Mouse (Mus musculus) hindbrain, embryonic 13.5 days (tissue): ENCODE measurements around the gene Dcbld2. TPM values are rescaled to one million over a fixed set of nuclear protein-coding genes. Genes with fewer than 3 reads are reported as not detected.

ENCODE experiments used
- ATAC-seq: fragments of 200-750 bp; cut with Nextera tagmentation; 2 replicates; pipeline ENCODE4 v1.8.0; 2017; ENCODE audit warnings: moderate TSS enrichment; ENCODE audit not compliant: low FRiP score
- H3K27ac ChIP-seq: fragments of 300-500 bp; sonication (generic); 2 replicates; pipeline ENCODE4 v1.5.1; 2015; ENCODE audit warnings: inconsistent platforms, mild to moderate bottlenecking, moderate library complexity
- H3K27me3 ChIP-seq: fragments of 300-500 bp; sonication (generic); 2 replicates; pipeline ENCODE4 v1.6.1; 2015; ENCODE audit warnings: mild to moderate bottlenecking, inconsistent platforms
- H3K36me3 ChIP-seq: fragments of 300-500 bp; sonication (generic); 2 replicates; pipeline ENCODE4 v1.6.1; 2015; ENCODE audit warnings: mild to moderate bottlenecking, inconsistent platforms
- H3K4me1 ChIP-seq: fragments of 300-500 bp; sonication (generic); replicated peaks from 2 replicates; pipeline ENCODE4 v1.6.1; 2015; ENCODE audit warnings: inconsistent platforms
- H3K4me2 ChIP-seq: fragments of 300-500 bp; sonication (generic); 2 replicates; pipeline ENCODE4 v1.6.1; 2015; ENCODE audit warnings: inconsistent platforms, mild to moderate bottlenecking, moderate library complexity
- H3K4me3 ChIP-seq: fragments of 300-500 bp; sonication (generic); 2 replicates; pipeline ENCODE4 v1.5.1; 2015; ENCODE audit warnings: mild to moderate bottlenecking, inconsistent platforms
- H3K9ac ChIP-seq: fragments of 300-500 bp; sonication (generic); 2 replicates; pipeline ENCODE4 v1.6.1; 2015; ENCODE audit warnings: mild to moderate bottlenecking, inconsistent platforms
- H3K9me3 ChIP-seq: fragments of 300-500 bp; sonication (generic); 2 replicates; pipeline ENCODE4 v1.6.1; 2016; ENCODE audit warnings: inconsistent platforms
- WGBS: fragments of 180-500 bp; shearing (Covaris S2); methylation state at CpG from one replicate; pipeline ENCODE4 v1.1.7; 2015; 5-methylcytosine and 5-hydroxymethylcytosine counted together
- polyA plus RNA-seq: library from polyadenylated mRNA; unstranded; fragments of >200 nt; fragmentation: Nextera tagmentation; extraction: Ambion mirVana; gene quantifications from 2 replicates; pipeline ENCODE4 v1.2.1, GENCODE M21; 2015

The Dcbld2 gene
- polyA plus RNA-seq, 1 experiment from 2014 or later, result 5.0 TPM

DNA sequence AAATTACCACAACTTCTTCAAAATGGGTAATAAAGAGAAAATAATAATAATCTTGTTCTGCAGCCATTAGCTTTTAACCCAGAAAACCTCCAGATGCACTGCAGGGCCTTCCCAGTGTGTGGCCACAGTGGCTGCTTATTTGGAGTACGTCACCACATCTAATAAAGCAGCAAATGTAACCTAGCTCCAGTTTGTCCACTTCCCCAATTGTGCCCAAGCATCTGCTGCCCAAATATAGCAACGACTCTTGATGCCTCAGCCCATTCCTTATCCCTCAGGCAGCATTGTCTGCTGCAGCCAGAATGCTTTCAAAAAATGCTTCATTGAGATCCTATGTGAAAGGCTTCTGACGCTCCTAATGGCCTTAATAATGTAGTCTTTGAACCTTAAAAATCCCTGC lies 66.6 kb downstream of the Dcbld2 start:
- Histone ChIP-seq H3K4me1 (no peaks in the 10 kb centered on the region), H3K4me2 (no peak overlapping the region), H3K36me3 (peaks cover 25% of the 10 kb centered on the region), H3K9me3 (peaks cover 5% of the 10 kb centered on the region; the same call in 1 of the 2 replicates), H3K4me3 (no peak overlapping the region), H3K27ac (no peak overlapping the region), H3K9ac (no peak overlapping the region), H3K27me3 (no peaks in the 10 kb centered on the region)
- 54% methylated on average over 3 of the region's 3 CpGs for WGBS
- ATAC-seq, result no peak

DNA sequence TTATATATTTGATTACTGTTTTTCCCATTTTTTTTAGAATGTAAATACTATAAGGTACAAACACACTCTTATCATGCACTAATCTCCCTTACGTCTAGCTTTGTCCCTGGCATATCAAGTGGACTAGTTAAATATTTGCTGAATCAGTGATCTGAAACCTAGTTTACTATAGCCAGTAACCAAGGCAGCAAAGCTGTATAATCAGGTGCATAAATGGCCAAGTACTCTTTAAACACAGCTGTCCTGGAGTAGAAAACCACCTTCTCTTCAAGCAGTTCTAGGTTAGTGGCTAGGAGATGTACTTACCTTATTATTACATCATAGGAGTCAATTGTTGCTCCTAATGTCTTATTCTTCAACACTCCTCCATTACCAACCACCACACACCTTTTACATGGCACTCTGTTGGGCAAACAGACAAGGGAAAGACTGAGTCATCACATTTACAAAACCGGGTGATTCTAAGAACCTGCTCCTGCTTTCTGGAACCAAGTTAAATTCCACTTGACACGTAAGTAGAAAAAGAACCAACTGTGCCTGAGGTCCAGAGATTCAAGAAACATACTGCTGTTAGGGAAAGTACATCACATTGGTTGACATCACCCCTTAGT lies 67.4 kb downstream of the Dcbld2 start:
- H3K27me3 ChIP-seq, result no peaks in the 10 kb centered on the region
- no peak for ATAC-seq
- WGBS, result 93% methylated on average over 3 of the region's 3 CpGs
- no peak overlapping the region for H3K4me2 ChIP-seq
- H3K4me3 ChIP-seq, result no peak overlapping the region
- no peak overlapping the region for H3K9ac ChIP-seq
- H3K9me3 ChIP-seq, result peaks cover 5% of the 10 kb centered on the region; the same call in 1 of the 2 replicates
- no peak overlapping the region for H3K27ac ChIP-seq
- no peaks in the 10 kb centered on the region for H3K4me1 ChIP-seq
- peaks cover 25% of the 10 kb centered on the region for H3K36me3 ChIP-seq

DNA sequence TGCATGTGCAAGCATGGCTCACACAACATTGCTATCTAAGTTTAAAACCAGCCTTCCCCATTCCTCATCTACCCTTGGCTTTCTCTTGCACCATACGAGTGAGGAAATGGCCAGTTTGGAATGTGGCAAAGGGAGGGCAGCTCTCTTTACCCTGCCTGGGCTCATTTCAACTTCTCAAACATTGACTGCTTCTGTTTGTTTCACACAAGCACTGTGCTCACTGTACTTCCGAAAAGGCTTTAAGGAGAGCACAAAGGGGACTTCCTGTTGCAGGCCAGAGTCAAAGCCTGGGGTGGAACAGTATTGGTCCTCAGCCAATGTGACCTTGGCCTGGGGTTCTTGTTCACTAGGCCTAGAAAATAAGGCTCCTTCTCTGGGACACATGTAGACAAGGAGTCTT lies 68.1 kb downstream of the Dcbld2 start:
- no peak overlapping the region for H3K4me2 ChIP-seq
- H3K36me3 ChIP-seq, result peaks cover 25% of the 10 kb centered on the region
- no peak for ATAC-seq
- WGBS, result 83% methylated on average over 2 of the region's 2 CpGs
- no peak overlapping the region for H3K9ac ChIP-seq
- H3K27ac ChIP-seq, result no peak overlapping the region
- no peaks in the 10 kb centered on the region for H3K27me3 ChIP-seq
- peaks cover 5% of the 10 kb centered on the region; the same call in 1 of the 2 replicates for H3K9me3 ChIP-seq
- H3K4me1 ChIP-seq, result no peaks in the 10 kb centered on the region
- H3K4me3 ChIP-seq, result no peak overlapping the region

DNA sequence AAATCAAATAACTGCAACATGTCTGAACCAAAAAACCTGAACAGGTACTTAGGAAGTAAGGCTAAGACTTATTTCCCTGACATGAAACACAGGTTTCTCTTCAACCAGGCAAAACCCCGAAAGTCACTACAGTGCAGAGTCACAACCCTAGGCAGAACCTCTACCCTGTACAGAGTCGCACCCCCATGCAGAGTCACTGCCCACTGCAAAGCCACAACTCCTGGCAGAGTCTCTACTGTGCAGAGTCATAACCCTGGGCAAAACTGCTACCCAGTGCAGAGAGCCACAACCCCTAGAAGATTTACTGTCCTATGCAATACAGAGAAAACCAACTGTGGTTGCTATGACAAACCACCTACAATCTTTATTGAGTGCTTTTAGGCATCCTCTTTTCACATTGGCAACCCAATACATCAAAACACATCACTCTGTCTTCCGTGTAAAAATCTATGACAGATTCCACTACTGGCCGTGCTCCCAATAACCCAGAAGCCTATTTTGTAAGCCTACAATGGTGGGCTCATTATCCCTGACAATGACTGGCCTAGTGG lies 71.7 kb downstream of the Dcbld2 start:
- Histone ChIP-seq H3K27me3 (no peaks in the 10 kb centered on the region), H3K27ac (no peak overlapping the region), H3K36me3 (peaks cover 6% of the 10 kb centered on the region), H3K4me1 (no peaks in the 10 kb centered on the region), H3K9me3 (peaks cover 5% of the 10 kb centered on the region; the same call in 1 of the 2 replicates), H3K4me2 (no peak overlapping the region), H3K9ac (no peak overlapping the region), H3K4me3 (no peak overlapping the region)
- 87% methylated on average over 4 of the region's 4 CpGs for WGBS
- ATAC-seq, result no peak

DNA sequence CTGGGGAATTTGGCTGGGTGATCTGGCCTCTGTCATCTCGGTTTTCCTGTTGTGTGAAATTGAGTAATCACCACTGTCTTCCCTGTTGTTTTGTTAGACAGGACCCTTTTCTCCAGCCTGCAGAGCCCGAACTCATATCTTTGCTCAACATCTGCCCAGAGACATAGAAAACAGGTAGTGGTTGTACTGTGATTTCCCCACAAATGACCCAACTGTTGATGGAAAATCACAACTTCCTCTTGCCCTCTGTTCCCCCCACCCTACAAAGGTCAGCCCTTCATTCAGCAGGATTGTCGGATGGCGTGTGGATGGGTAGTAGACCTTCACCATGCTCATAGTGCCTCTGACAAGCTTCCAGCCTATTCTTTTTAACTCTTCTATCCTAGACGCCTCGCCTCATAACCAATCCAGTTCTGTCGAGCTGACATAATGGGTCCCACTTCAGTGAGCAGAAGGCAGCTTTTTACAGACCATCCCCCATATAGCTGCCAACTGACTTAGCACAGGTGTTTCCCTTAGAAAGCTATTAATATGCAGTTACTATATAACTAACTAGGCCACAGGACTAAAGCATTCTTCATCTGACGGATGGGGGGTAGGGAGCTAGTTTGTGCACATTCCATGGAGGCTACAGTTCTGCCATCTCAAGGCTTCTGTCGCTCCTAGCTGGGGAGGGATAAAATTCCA lies 73.1 kb downstream of the Dcbld2 start:
- Histone ChIP-seq H3K36me3 (peaks cover 6% of the 10 kb centered on the region), H3K27me3 (no peaks in the 10 kb centered on the region), H3K9ac (no peak overlapping the region), H3K4me2 (no peak overlapping the region), H3K4me3 (no peak overlapping the region), H3K4me1 (no peaks in the 10 kb centered on the region), H3K27ac (no peak overlapping the region), H3K9me3 (peaks cover 5% of the 10 kb centered on the region; the same call in 1 of the 2 replicates)
- ATAC-seq, result no peak
- 81% methylated on average over 9 of the region's 9 CpGs for WGBS

DNA sequence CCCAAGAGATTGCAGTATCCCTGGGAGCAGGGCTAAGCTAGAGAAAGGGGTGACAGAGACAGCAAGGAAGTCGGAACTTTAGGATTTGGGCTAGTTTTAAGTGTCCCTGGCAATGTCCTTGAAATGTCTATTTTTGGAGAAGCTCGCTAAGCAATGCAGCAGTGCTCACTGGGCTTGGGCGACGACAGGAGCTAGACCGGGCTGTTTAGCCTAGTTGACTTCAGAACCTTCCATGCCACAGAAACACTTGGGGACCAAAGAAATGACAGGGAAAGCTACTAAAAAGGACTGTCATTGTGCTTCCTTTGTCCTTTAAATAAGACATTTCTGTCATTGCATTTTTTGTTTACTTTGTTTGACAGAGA lies 73.6 kb downstream of the Dcbld2 start:
- Histone ChIP-seq H3K27me3 (no peaks in the 10 kb centered on the region), H3K36me3 (peaks cover 6% of the 10 kb centered on the region), H3K9ac (no peak overlapping the region), H3K4me2 (no peak overlapping the region), H3K4me3 (no peak overlapping the region), H3K9me3 (peaks cover 5% of the 10 kb centered on the region; the same call in 1 of the 2 replicates), H3K4me1 (no peaks in the 10 kb centered on the region), H3K27ac (no peak overlapping the region)
- 87% methylated on average over 5 of the region's 5 CpGs for WGBS
- no peak for ATAC-seq

DNA sequence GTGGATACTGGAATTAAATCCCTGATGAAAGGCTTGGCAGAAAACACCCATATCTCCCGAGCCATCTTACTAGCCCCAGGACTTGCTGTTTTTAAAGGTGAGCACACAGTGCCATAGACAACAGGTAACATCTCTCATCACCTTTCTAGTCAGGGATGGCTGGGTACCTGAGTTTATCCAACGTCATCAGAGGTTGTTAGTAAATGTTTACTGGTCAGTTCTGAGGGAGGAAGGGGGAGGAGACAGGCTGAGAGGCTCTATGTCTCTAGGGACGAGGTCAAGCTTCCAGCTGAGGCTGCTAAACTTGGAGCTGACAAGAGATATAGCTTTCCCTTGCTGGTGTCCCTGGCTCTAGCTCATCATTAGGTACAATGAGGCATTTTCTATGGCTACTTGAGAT lies 74.1 kb downstream of the Dcbld2 start:
- H3K4me1 ChIP-seq, result no peaks in the 10 kb centered on the region
- WGBS, result 67% methylated on average over 3 of the region's 3 CpGs
- H3K9ac ChIP-seq, result no peak overlapping the region
- peaks cover 5% of the 10 kb centered on the region; the same call in 1 of the 2 replicates for H3K9me3 ChIP-seq
- no peak overlapping the region for H3K4me3 ChIP-seq
- no peaks in the 10 kb centered on the region for H3K27me3 ChIP-seq
- peaks cover 6% of the 10 kb centered on the region for H3K36me3 ChIP-seq
- H3K27ac ChIP-seq, result no peak overlapping the region
- ATAC-seq, result no peak
- H3K4me2 ChIP-seq, result no peak overlapping the region

DNA sequence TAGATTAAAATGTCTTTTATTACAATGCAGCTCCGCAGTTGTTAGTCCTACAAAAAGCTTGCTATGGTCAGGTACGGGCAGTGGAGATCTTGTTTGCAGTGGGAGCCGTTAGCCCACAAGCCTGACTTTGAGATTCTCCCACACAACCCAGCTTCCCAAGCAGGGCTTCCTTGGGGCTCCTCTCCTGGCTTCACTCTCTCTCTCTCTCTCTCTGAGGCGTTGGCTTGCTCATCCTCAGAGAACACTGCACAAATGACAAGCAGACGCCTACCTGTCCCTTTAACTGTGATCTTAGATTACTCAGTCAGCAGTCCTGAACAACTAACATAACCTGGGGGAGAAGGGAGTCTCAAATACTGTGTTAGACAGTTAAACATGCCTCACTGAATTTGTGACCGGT lies 79.6 kb downstream of the Dcbld2 start:
- 89% methylated on average over 6 of the region's 6 CpGs for WGBS

DNA sequence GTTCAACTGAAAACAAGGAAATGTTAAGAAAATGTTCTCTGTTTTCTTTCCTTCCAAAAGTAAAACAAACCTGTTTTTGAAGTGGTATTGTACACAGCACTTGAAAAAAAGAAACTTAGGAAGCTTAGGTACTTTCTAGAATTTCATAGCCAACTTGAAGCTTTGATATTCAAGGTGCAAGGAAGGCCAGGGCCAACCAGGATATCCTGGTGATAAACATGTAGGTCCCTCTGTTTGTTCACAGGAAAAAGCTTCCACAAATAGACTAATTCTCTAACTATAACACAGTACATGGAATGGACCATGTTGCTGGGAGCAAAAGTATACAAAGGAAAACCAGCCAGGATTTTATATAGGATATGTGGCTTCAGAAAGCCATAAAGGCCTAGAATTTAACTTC lies 88.5 kb downstream of the Dcbld2 start:
- Histone ChIP-seq H3K4me1 (peaks cover 6% of the 10 kb centered on the region; the same call in 1 of the 2 replicates), H3K27ac (no peak overlapping the region), H3K4me3 (no peak overlapping the region)

More for the DNA sequence above, 79.6 kb downstream of the Dcbld2 start:
- no peak for ATAC-seq
- no peak overlapping the region for H3K27ac ChIP-seq
- no peak overlapping the region for H3K9ac ChIP-seq
- no peaks in the 10 kb centered on the region for H3K4me1 ChIP-seq
- H3K9me3 ChIP-seq, result no peaks in the 10 kb centered on the region
- H3K4me2 ChIP-seq, result no peak overlapping the region
- no peak overlapping the region for H3K4me3 ChIP-seq
- no peaks in the 10 kb centered on the region for H3K27me3 ChIP-seq
- H3K36me3 ChIP-seq, result no peaks in the 10 kb centered on the region

DNA sequence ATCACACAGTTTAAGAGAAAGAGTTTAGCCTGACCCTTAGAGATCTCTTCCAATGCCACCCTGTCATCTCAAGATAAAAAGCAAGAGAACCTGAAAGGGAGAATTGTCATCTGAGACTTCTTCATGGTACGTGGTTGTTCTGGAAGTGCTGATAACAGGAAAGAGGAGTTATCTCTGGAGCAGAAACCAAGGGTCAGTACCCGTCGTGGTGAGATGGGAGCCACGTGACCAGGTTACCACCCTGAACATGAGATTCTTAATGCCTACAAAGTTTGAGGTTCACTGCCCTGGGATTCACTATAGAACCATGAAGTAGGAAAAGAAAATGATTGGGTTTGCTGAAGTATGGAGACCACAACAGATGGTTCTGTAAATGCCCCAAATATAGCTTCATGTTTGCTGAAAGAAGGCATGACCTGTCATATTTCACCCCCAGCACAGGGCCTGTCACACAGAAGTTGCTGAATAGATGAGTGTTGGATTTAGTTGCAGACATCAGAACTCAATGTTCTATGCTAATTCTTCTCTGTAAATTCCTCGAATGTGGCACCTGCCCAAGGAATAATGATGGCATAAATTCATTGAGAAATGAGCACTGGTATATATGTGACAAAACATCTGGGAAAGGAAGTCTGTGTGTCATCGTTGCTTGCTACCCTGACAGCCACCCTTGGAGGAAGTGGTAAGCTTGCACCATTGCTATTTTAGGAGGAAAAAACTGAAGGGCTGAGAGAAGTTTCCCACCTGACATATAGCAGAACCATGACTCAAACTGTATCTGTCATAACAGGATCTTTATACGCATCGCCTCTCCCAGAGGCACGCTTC lies 89.9 kb downstream of the Dcbld2 start:
- Histone ChIP-seq H3K27me3 (no peaks in the 10 kb centered on the region), H3K4me3 (no peak overlapping the region), H3K36me3 (no peaks in the 10 kb centered on the region), H3K9me3 (no peaks in the 10 kb centered on the region), H3K9ac (no peak overlapping the region), H3K27ac (peak overlapping the region; percentile 40; the same call in 1 of the 2 replicates), H3K4me2 (no peak overlapping the region), H3K4me1 (peaks cover 6% of the 10 kb centered on the region; the same call in 1 of the 2 replicates)
- ATAC-seq, result no peak
- 83% methylated on average over 9 of the region's 9 CpGs for WGBS

More for the DNA sequence above, 88.5 kb downstream of the Dcbld2 start:
- no peaks in the 10 kb centered on the region for H3K9me3 ChIP-seq
- no peak overlapping the region for H3K4me2 ChIP-seq
- ATAC-seq, result no peak
- H3K36me3 ChIP-seq, result no peaks in the 10 kb centered on the region
- H3K9ac ChIP-seq, result no peak overlapping the region
- no peaks in the 10 kb centered on the region for H3K27me3 ChIP-seq

DNA sequence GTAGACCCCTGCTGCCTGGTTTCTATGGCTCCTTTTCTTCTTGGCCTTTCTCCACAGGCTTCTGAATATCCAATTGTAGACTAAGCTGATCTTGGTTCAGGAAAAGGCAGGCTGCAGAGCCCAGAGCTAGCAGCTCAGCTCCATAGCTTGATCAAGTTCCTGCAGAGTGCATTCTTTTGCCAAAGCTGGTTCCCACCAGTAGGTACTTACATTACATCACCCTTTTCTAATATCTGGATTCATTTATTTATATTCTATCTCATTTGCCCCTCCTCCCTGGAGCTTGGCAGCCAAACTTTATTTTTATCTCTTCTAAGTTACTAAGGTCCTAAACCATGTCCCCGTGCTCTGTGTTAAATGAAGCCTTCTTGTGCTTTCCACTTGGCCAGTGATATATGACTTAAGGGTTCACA lies 90.9 kb downstream of the Dcbld2 start:
- no peaks in the 10 kb centered on the region for H3K9me3 ChIP-seq
- peaks cover 6% of the 10 kb centered on the region; the same call in 1 of the 2 replicates for H3K4me1 ChIP-seq
- H3K36me3 ChIP-seq, result no peaks in the 10 kb centered on the region
- no peak overlapping the region for H3K9ac ChIP-seq
- H3K4me2 ChIP-seq, result no peak overlapping the region
- H3K4me3 ChIP-seq, result no peak overlapping the region
- H3K27ac ChIP-seq, result 0 out of 2 replicates have a peak overlapping the region, but pooled peaks have one; percentile 60
- 53% methylated on average over 1 of the region's 1 CpGs for WGBS
- no peaks in the 10 kb centered on the region for H3K27me3 ChIP-seq
- ATAC-seq, result peak; percentile 70

DNA sequence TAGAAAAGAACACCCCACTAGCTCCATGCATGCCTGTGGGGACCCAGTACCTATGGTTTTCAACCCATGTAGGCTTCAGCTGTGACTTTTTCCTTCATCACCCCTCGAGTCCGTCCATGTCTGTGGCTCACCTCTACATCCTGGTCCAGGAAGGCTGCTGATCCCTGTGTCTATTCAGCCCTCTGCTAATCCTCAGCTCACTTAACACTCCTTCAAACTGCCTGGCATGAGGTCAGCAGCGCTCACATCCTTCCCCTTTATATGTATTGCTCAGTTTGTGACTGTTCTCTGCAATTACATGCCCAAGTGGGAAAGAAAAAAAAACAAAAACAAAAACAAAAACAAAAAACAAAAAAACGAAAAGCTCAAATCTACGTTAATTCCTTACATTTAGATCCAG lies 91.4 kb downstream of the Dcbld2 start:
- no peak overlapping the region for H3K4me3 ChIP-seq
- no peaks in the 10 kb centered on the region for H3K36me3 ChIP-seq
- no peaks in the 10 kb centered on the region for H3K9me3 ChIP-seq
- no peak overlapping the region for H3K4me2 ChIP-seq
- ATAC-seq, result no peak
- H3K9ac ChIP-seq, result no peak overlapping the region
- peak overlapping the region; percentile 60; the same call in 1 of the 2 replicates for H3K27ac ChIP-seq
- H3K4me1 ChIP-seq, result peaks cover 6% of the 10 kb centered on the region; the same call in 1 of the 2 replicates
- WGBS, result 84% methylated on average over 5 of the region's 5 CpGs
- H3K27me3 ChIP-seq, result no peaks in the 10 kb centered on the region
